Mouse (Mus musculus) erythroblast, embryonic 14.5 days (primary cell): ENCODE measurements around the gene Lmtk3. TPM values are rescaled to one million over a fixed set of nuclear protein-coding genes. Genes with fewer than 3 reads are reported as not detected.

Experiments
- H3K27me3 ChIP-seq: 2 replicates; pipeline ENCODE4 v1.6.1; 2012; ENCODE audit warnings: inconsistent platforms; ENCODE audit not compliant: control insufficient read depth
- H3K36me3 ChIP-seq: 2 replicates; pipeline ENCODE4 v1.6.1; 2012; ENCODE audit warnings: mild to moderate bottlenecking, inconsistent platforms; ENCODE audit not compliant: control insufficient read depth
- H3K4me1 ChIP-seq: 2 replicates; pipeline ENCODE4 v1.6.1; 2012; ENCODE audit warnings: inconsistent platforms; ENCODE audit not compliant: control insufficient read depth
- H3K4me3 ChIP-seq: replicated peaks from 2 replicates; pipeline ENCODE3; 2012; ENCODE audit warnings: moderate library complexity, mild to moderate bottlenecking, inconsistent platforms
- H3K9me3 ChIP-seq: 2 replicates; pipeline ENCODE4 v1.6.1; 2012; ENCODE audit warnings: low read length, inconsistent platforms, mixed read lengths; ENCODE audit not compliant: control insufficient read depth
- GATA1 ChIP-seq: IDR thresholded peaks from 2 replicates; pipeline ENCODE4 v1.6.1; 2012; ENCODE audit warnings: low read length, inconsistent platforms, mixed read lengths
- TAL1 ChIP-seq: IDR thresholded peaks from 3 replicates; pipeline ENCODE4 v1.6.1; 2012; ENCODE audit warnings: low read length, inconsistent platforms, mixed read lengths
- polyA plus RNA-seq: library from polyadenylated mRNA; stranded (reverse); fragments of >175 nt; gene quantifications from 2 replicates; pipeline ENCODE4 v1.2.3, GENCODE M21; 2012

Lmtk3 gene
- polyA plus RNA-seq, 1 experiment = 0.04 TPM

GRCm38 (mm10) chr7:45853089-45853488 lies 69.6 kb downstream of the Lmtk3 start:
- H3K27me3 ChIP-seq = peaks cover 43% of the 10 kb centered on the region
- TF ChIP-seq GATA1 (no peak), TAL1 (no peak)
- no peak overlapping the region for H3K4me3 ChIP-seq
- no peaks in the 10 kb centered on the region for H3K4me1 ChIP-seq
- H3K36me3 ChIP-seq = no peaks in the 10 kb centered on the region
- no peaks in the 10 kb centered on the region for H3K9me3 ChIP-seq

Other genes with a start within 250 kb of the Lmtk3 start
- gene Hsd17b14, start 228.8 kb upstream of the Lmtk3 start, polyA plus RNA-seq = 0.31 and 0.50 TPM in 2 replicates
- 1.1 and 2.6 TPM in 2 replicates for gene Bcat2, start 213.6 kb upstream of the Lmtk3 start, polyA plus RNA-seq
- gene Fgf21, start 168.2 kb upstream of the Lmtk3 start, polyA plus RNA-seq = not detected in 2 replicates
- not detected in 2 replicates for gene Fut1, start 166.4 kb upstream of the Lmtk3 start, polyA plus RNA-seq
- gene Izumo1, start 161.9 kb upstream of the Lmtk3 start, polyA plus RNA-seq = 0.05 TPM in 1 of 2 replicates, not detected in the other
- 0.04 and 0.06 TPM in 2 replicates for gene Rasip1, start 156.2 kb upstream of the Lmtk3 start, polyA plus RNA-seq
- gene Mamstr, start 143.8 kb upstream of the Lmtk3 start, polyA plus RNA-seq = not detected in 2 replicates
- gene Fut2, start 117.3 kb upstream of the Lmtk3 start, polyA plus RNA-seq = 0.09 TPM in 1 of 2 replicates, not detected in the other
- not detected in 2 replicates for gene Ntn5, start 99.7 kb upstream of the Lmtk3 start, polyA plus RNA-seq
- not detected in 2 replicates for gene Sec1, start 89.3 kb upstream of the Lmtk3 start, polyA plus RNA-seq
- gene Car11, start 83.9 kb upstream of the Lmtk3 start, polyA plus RNA-seq = not detected in 2 replicates
- gene Dbp, start 78.7 kb upstream of the Lmtk3 start, polyA plus RNA-seq = 0.07 TPM in 2 replicates
- 1,232 and 1,322 TPM in 2 replicates for gene Rpl18, start 68.3 kb upstream of the Lmtk3 start, polyA plus RNA-seq
- 5.1 and 5.7 TPM in 2 replicates for gene Sphk2, start 65.7 kb upstream of the Lmtk3 start, polyA plus RNA-seq
- 0.03 and 0.11 TPM in 2 replicates for gene Fam83e, start 62.5 kb upstream of the Lmtk3 start, polyA plus RNA-seq
- not detected in 2 replicates for gene Spaca4, start 57.9 kb upstream of the Lmtk3 start, polyA plus RNA-seq
- 0.04 TPM in 1 of 2 replicates, not detected in the other for gene Sult2b1, start 931 bp downstream of the Lmtk3 start, polyA plus RNA-seq
- gene Cyth2, start 30.8 kb downstream of the Lmtk3 start, polyA plus RNA-seq = 21.7 and 22.4 TPM in 2 replicates
- 0.02 and 0.04 TPM in 2 replicates for gene Kcnj14, start 41.0 kb downstream of the Lmtk3 start, polyA plus RNA-seq
- gene Grwd1, start 47.2 kb downstream of the Lmtk3 start, polyA plus RNA-seq = 1.1 and 1.4 TPM in 2 replicates
- 18.7 and 19.2 TPM in 2 replicates for gene Kdelr1, start 89.0 kb downstream of the Lmtk3 start, polyA plus RNA-seq
- gene Grin2d, start 94.6 kb downstream of the Lmtk3 start, polyA plus RNA-seq = 0.01 TPM in 2 replicates
- 1.1 and 1.2 TPM in 2 replicates for gene Syngr4, start 113.0 kb downstream of the Lmtk3 start, polyA plus RNA-seq
- gene Tmem143, start 113.2 kb downstream of the Lmtk3 start, polyA plus RNA-seq = 1.4 and 2.0 TPM in 2 replicates
- 3.5 and 9.5 TPM in 2 replicates for gene Emp3, start 137.7 kb downstream of the Lmtk3 start, polyA plus RNA-seq
- gene Ccdc114, start 140.3 kb downstream of the Lmtk3 start, polyA plus RNA-seq = 0.02 TPM in 1 of 2 replicates, not detected in the other
- 0.03 and 0.04 TPM in 2 replicates for gene Abcc6, start 246.6 kb downstream of the Lmtk3 start, polyA plus RNA-seq
- 1.4 and 1.8 TPM in 2 replicates for gene Nomo1, start 250.0 kb downstream of the Lmtk3 start, polyA plus RNA-seq